Mouse (Mus musculus) brain, embryonic 14.5 days (tissue): ENCODE data around the gene Olfr775. TPM values are rescaled to one million over a fixed set of nuclear protein-coding genes. Genes with fewer than 3 reads are reported as not detected.

Experiments used
- DNase-seq: peaks from one replicate; pipeline ENCODE4 v3.0.0-alpha.2; 2011; ENCODE audit warnings: low read depth
- CTCF ChIP-seq: fragments of 200-500 bp; IDR thresholded peaks from 2 replicates; pipeline ENCODE4 v1.5.1; 2012; ENCODE audit warnings: inconsistent platforms, mild to moderate bottlenecking, moderate library complexity, borderline replicate concordance; ENCODE audit not compliant: insufficient read depth, insufficient read length; ENCODE audit errors: extremely low read depth
- POLR2A ChIP-seq: fragments of 200-500 bp; IDR thresholded peaks from 2 replicates; pipeline ENCODE4 v1.6.1; 2012; ENCODE audit warnings: mild to moderate bottlenecking, inconsistent platforms, borderline replicate concordance; ENCODE audit not compliant: poor library complexity, insufficient read depth, insufficient read length, severe bottlenecking; ENCODE audit errors: extremely low read depth
- polyA plus RNA-seq: library from polyadenylated mRNA; depleted of rRNA; stranded (reverse); fragments of >200 nt; gene quantifications from 2 replicates; pipeline ENCODE4 v1.2.3, GENCODE M21; 2012; rRNA removed

The Olfr775 gene
- polyA plus RNA-seq, result not detected in 2 replicates

- no peak for DNase-seq
- no peak for TF ChIP-seq CTCF
- no peak for TF ChIP-seq POLR2A
Measured at GRCm38 (mm10) chr10:129248112-129248511, at the start of gene Olfr775. Gene Olfr775 (plus strand): TSS chr10:129248412.

GRCm38 (mm10) chr10:129230737-129231136 lies 17.5 kb upstream of the Olfr775 start:
- no peak for DNase-seq
- TF ChIP-seq POLR2A, result no peak
- TF ChIP-seq CTCF, result no peak

DNA sequence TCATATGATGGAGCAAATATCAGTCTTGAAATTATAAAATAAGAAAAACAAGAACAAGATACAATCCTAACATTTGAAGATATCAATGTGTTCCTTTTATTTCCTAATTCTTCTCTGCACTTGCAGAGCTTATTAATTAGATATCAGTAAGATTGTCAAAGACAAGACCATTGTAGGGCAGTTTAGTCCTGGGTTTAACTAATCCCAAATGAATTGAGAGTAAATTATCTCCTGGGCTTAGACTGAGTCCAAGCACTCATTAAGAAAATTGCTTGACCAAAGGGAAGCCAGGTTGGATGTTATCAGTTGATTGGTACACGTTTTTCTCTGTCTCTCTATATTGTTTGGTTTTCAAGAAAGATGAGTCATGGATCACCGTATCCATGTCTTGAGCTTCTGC lies 12.3 kb upstream of the Olfr775 start, which contains the start of gene Olfr774:
Gene Olfr774 (plus strand): TSS at position 301 of the 400 bp plus-strand sequence.
- no peak for TF ChIP-seq POLR2A
- TF ChIP-seq CTCF, result no peak
- DNase-seq, result no peak

- TF ChIP-seq POLR2A (no peak), CTCF (no peak)
- DNase-seq, result no peak
Measured at GRCm38 (mm10) chr10:129258827-129259226, 10.6 kb downstream of the Olfr775 start, which contains the start of gene Olfr776. Gene Olfr776 (plus strand): TSS chr10:129259127.

GRCm38 (mm10) chr10:129271081-129271535 lies 22.9 kb downstream of the Olfr775 start, which contains the start of gene Olfr777:
Gene Olfr777 (minus strand): TSS chr10:129271485.
- no peak for DNase-seq
- TF ChIP-seq CTCF (no peak), POLR2A (no peak)

Other genes with a start within 250 kb of the Olfr775 start
- gene Olfr763, start 237.6 kb upstream of the Olfr775 start, polyA plus RNA-seq, result not detected in 2 replicates
- not detected in 2 replicates for gene Olfr764-ps1, start 208.5 kb upstream of the Olfr775 start, polyA plus RNA-seq
- not detected in 2 replicates for gene Olfr765, start 198.4 kb upstream of the Olfr775 start, polyA plus RNA-seq
- gene Olfr766-ps1, start 179.4 kb upstream of the Olfr775 start, polyA plus RNA-seq, result not detected in 2 replicates
- gene Olfr767, start 165.5 kb upstream of the Olfr775 start, polyA plus RNA-seq, result not detected in 2 replicates
- not detected in 2 replicates for gene Olfr768, start 149.0 kb upstream of the Olfr775 start, polyA plus RNA-seq
- gene Olfr769, start 130.6 kb upstream of the Olfr775 start, polyA plus RNA-seq, result not detected in 2 replicates
- gene Olfr770, start 109.4 kb upstream of the Olfr775 start, polyA plus RNA-seq, result not detected in 2 replicates
- gene Olfr771, start 83.7 kb upstream of the Olfr775 start, polyA plus RNA-seq, result not detected in 2 replicates
- gene Olfr772, start 70.5 kb upstream of the Olfr775 start, polyA plus RNA-seq, result not detected in 2 replicates
- not detected in 2 replicates for gene Olfr773, start 61.0 kb upstream of the Olfr775 start, polyA plus RNA-seq
- gene Olfr774, start 12.2 kb upstream of the Olfr775 start, polyA plus RNA-seq, result not detected in 2 replicates
- gene Olfr776, start 10.7 kb downstream of the Olfr775 start, polyA plus RNA-seq, result not detected in 2 replicates
- gene Olfr777, start 23.1 kb downstream of the Olfr775 start, polyA plus RNA-seq, result not detected in 2 replicates
- gene Olfr780, start 69.7 kb downstream of the Olfr775 start, polyA plus RNA-seq, result not detected in 2 replicates
- not detected in 2 replicates for gene Olfr781, start 80.4 kb downstream of the Olfr775 start, polyA plus RNA-seq
- not detected in 2 replicates for gene Olfr782, start 100.4 kb downstream of the Olfr775 start, polyA plus RNA-seq
- 0.08 and 0.16 TPM in 2 replicates for gene Olfr784, start 135.7 kb downstream of the Olfr775 start, polyA plus RNA-seq
- not detected in 2 replicates for gene Olfr785, start 157.0 kb downstream of the Olfr775 start, polyA plus RNA-seq
- gene Olfr786, start 178.9 kb downstream of the Olfr775 start, polyA plus RNA-seq, result not detected in 2 replicates
- not detected in 2 replicates for gene Olfr787, start 213.4 kb downstream of the Olfr775 start, polyA plus RNA-seq
- gene Olfr788, start 222.6 kb downstream of the Olfr775 start, polyA plus RNA-seq, result not detected in 2 replicates
- gene Olfr789, start 236.3 kb downstream of the Olfr775 start, polyA plus RNA-seq, result not detected in 2 replicates